Mouse (Mus musculus) hindbrain, embryonic 11.5 days (tissue): Measurements from ENCODE around the gene Swi5. TPM values are rescaled to one million over a fixed set of nuclear protein-coding genes. Genes with fewer than 3 reads are reported as not detected.
A peak's percentile ranks its signal among the peaks of the same experiment; 100 is the strongest.

Source experiments
- ATAC-seq: fragments of 200-750 bp; cut with Nextera tagmentation; 2 replicates; pipeline ENCODE4 v1.8.0; 2017; ENCODE audit warnings: mild to moderate bottlenecking, moderate TSS enrichment, moderate library complexity; ENCODE audit not compliant: low FRiP score
- DNase-seq: peaks from one replicate; pipeline ENCODE4 v3.0.0-alpha.2; 2015; ENCODE audit warnings: low spot score
- H3K27ac ChIP-seq: fragments of 300-500 bp; sonication (generic); 2 replicates; pipeline ENCODE4 v1.5.1; 2014; ENCODE audit warnings: mild to moderate bottlenecking, low read depth, low read length
- H3K27me3 ChIP-seq: fragments of 300-500 bp; sonication (generic); 2 replicates; pipeline ENCODE4 v1.6.1; 2014; ENCODE audit warnings: mild to moderate bottlenecking, low read length, moderate library complexity, mixed read lengths; ENCODE audit not compliant: control insufficient read depth, insufficient read depth
- H3K36me3 ChIP-seq: fragments of 300-500 bp; sonication (generic); 2 replicates; pipeline ENCODE4 v1.6.1; 2014; ENCODE audit warnings: mild to moderate bottlenecking, low read length, moderate library complexity, mixed read lengths; ENCODE audit not compliant: control insufficient read depth, insufficient read depth
- H3K4me1 ChIP-seq: fragments of 300-500 bp; sonication (generic); replicated peaks from 2 replicates; pipeline ENCODE4 v1.6.1; 2014; ENCODE audit warnings: low read length, mixed read lengths; ENCODE audit not compliant: control insufficient read depth, insufficient read depth
- H3K4me2 ChIP-seq: fragments of 300-500 bp; sonication (generic); replicated peaks from 2 replicates; pipeline ENCODE4 v1.6.1; 2014; ENCODE audit warnings: mild to moderate bottlenecking, low read depth, low read length
- H3K4me3 ChIP-seq: fragments of 300-500 bp; sonication (generic); 2 replicates; pipeline ENCODE4 v1.5.1; 2014; ENCODE audit warnings: low read depth, low read length
- H3K9ac ChIP-seq: fragments of 300-500 bp; sonication (generic); 2 replicates; pipeline ENCODE4 v1.6.1; 2014; ENCODE audit warnings: low read depth, low read length
- H3K9me3 ChIP-seq: fragments of 300-500 bp; sonication (generic); 2 replicates; pipeline ENCODE4 v1.6.1; 2016; ENCODE audit warnings: low read length; ENCODE audit not compliant: control insufficient read depth
- WGBS: fragments of 180-500 bp; shearing (Covaris S2); extraction: QIAGEN DNeasy Blood & Tissue Kit; methylation state at CpG from one replicate; pipeline ENCODE4 v1.1.7; 2014; 5-methylcytosine and 5-hydroxymethylcytosine counted together
- polyA plus RNA-seq: library from polyadenylated mRNA; unstranded; fragments of >200 nt; fragmentation: Nextera tagmentation; extraction: Ambion mirVana; gene quantifications from 2 replicates; pipeline ENCODE4 v1.2.1, GENCODE M21; 2014

The Swi5 gene
- 185 and 378 TPM in 2 replicates for polyA plus RNA-seq

- WGBS: under 1% methylated on average over 41 of the region's 41 CpGs
- Histone ChIP-seq H3K4me1 (no peaks in the 10 kb centered on the region), H3K9me3 (no peaks in the 10 kb centered on the region), H3K9ac (peak within 1 kb of the TSS; percentile 90), H3K4me2 (peak within 1 kb of the TSS; percentile 82), H3K4me3 (peak within 1 kb of the TSS; percentile 98), H3K27ac (peak within 1 kb of the TSS; percentile 67), H3K27me3 (no peaks in the 10 kb centered on the region), H3K36me3 (no peaks in the 10 kb centered on the region)
- ATAC-seq (peak; percentile 99), DNase-seq (peak; percentile 100)
These were observed at the start of gene Swi5 for GRCm38 (mm10) chr2:32287923-32288367. Swi5 (minus strand) TSS chr2:32288075.

GRCm38 (mm10) chr2:32335888-32336287 lies 48.0 kb upstream of the Swi5 start:
- Histone ChIP-seq H3K9ac (no peak overlapping the region), H3K4me1 (no peaks in the 10 kb centered on the region), H3K27me3 (peaks cover 2% of the 10 kb centered on the region; the same call in 1 of the 2 replicates), H3K9me3 (no peaks in the 10 kb centered on the region), H3K27ac (no peak overlapping the region), H3K36me3 (no peaks in the 10 kb centered on the region), H3K4me3 (no peak overlapping the region), H3K4me2 (no peak overlapping the region)
- 42% methylated on average over 15 of the region's 15 CpGs for WGBS
- ATAC-seq: no peak
- DNase-seq: no peak

- Histone ChIP-seq H3K9me3 (no peaks in the 10 kb centered on the region), H3K36me3 (no peaks in the 10 kb centered on the region), H3K27ac (no peak overlapping the region), H3K4me3 (no peak overlapping the region), H3K9ac (no peak overlapping the region), H3K4me2 (no peak overlapping the region), H3K27me3 (peaks cover 2% of the 10 kb centered on the region; the same call in 1 of the 2 replicates), H3K4me1 (no peaks in the 10 kb centered on the region; the same call in 1 of the 2 replicates)
- DNase-seq (no peak), ATAC-seq (no peak)
- 82% methylated on average over 5 of the region's 5 CpGs for WGBS
These were observed 44.3 kb upstream of the Swi5 start for GRCm38 (mm10) chr2:32332159-32332558.

- H3K36me3 ChIP-seq: no peaks in the 10 kb centered on the region
- no peak overlapping the region for H3K27ac ChIP-seq
- H3K9me3 ChIP-seq: no peaks in the 10 kb centered on the region
- H3K4me1 ChIP-seq: no peaks in the 10 kb centered on the region; the same call in 1 of the 2 replicates
- H3K9ac ChIP-seq: no peak overlapping the region
- H3K4me3 ChIP-seq: no peak overlapping the region
- no peak overlapping the region for H3K4me2 ChIP-seq
- no peak for ATAC-seq
- H3K27me3 ChIP-seq: peaks cover 2% of the 10 kb centered on the region; the same call in 1 of the 2 replicates
- no peak for DNase-seq
- 32% methylated on average over 6 of the region's 6 CpGs for WGBS
These were observed 41.7 kb upstream of the Swi5 start for GRCm38 (mm10) chr2:32329531-32329930.

GRCm38 (mm10) chr2:32328911-32329460 lies 41.1 kb upstream of the Swi5 start:
- H3K36me3 ChIP-seq: no peaks in the 10 kb centered on the region
- H3K4me3 ChIP-seq: no peak overlapping the region
- peaks cover 2% of the 10 kb centered on the region; the same call in 1 of the 2 replicates for H3K27me3 ChIP-seq
- no peaks in the 10 kb centered on the region for H3K9me3 ChIP-seq
- DNase-seq (no peak), ATAC-seq (no peak)
- H3K27ac ChIP-seq: no peak overlapping the region
- H3K4me2 ChIP-seq: no peak overlapping the region
- whole genome bisulfite sequencing: 14% methylated on average over 13 of the region's 13 CpGs
- H3K9ac ChIP-seq: no peak overlapping the region
- no peaks in the 10 kb centered on the region; the same call in 1 of the 2 replicates for H3K4me1 ChIP-seq

- H3K4me2 ChIP-seq: no peak overlapping the region
- ATAC-seq: no peak
- no peak for DNase-seq
- H3K9ac ChIP-seq: no peak overlapping the region
- 88% methylated on average over 4 of the region's 4 CpGs for WGBS
- no peak overlapping the region for H3K4me3 ChIP-seq
- H3K27me3 ChIP-seq: no peaks in the 10 kb centered on the region; the same call in 1 of the 2 replicates
- H3K9me3 ChIP-seq: no peaks in the 10 kb centered on the region
- H3K36me3 ChIP-seq: no peaks in the 10 kb centered on the region
- H3K27ac ChIP-seq: no peak overlapping the region
- H3K4me1 ChIP-seq: no peaks in the 10 kb centered on the region; the same call in 1 of the 2 replicates
These were observed 39.3 kb upstream of the Swi5 start for GRCm38 (mm10) chr2:32327200-32327599.

GRCm38 (mm10) chr2:32325342-32325741 lies 37.5 kb upstream of the Swi5 start:
- Histone ChIP-seq H3K4me1 (no peaks in the 10 kb centered on the region; the same call in 1 of the 2 replicates), H3K4me2 (no peak overlapping the region), H3K4me3 (no peak overlapping the region), H3K9ac (no peak overlapping the region), H3K27ac (no peak overlapping the region), H3K36me3 (no peaks in the 10 kb centered on the region), H3K9me3 (no peaks in the 10 kb centered on the region), H3K27me3 (no peaks in the 10 kb centered on the region)
- ATAC-seq (no peak), DNase-seq (no peak)
- 63% methylated on average over 7 of the region's 7 CpGs for WGBS

- no peak overlapping the region for H3K27ac ChIP-seq
- DNase-seq: no peak
- H3K4me1 ChIP-seq: no peaks in the 10 kb centered on the region; the same call in 1 of the 2 replicates
- H3K36me3 ChIP-seq: no peaks in the 10 kb centered on the region
- H3K9me3 ChIP-seq: no peaks in the 10 kb centered on the region
- no peak overlapping the region for H3K9ac ChIP-seq
- no peak for ATAC-seq
- no peak overlapping the region for H3K4me3 ChIP-seq
- WGBS: 57% methylated on average over 4 of the region's 4 CpGs
- H3K27me3 ChIP-seq: no peaks in the 10 kb centered on the region
- H3K4me2 ChIP-seq: no peak overlapping the region
These were observed 36.4 kb upstream of the Swi5 start for GRCm38 (mm10) chr2:32324322-32324721.
